1 mouse cellular context compared by ENCODE assay signal in the genomic region with DNA sequence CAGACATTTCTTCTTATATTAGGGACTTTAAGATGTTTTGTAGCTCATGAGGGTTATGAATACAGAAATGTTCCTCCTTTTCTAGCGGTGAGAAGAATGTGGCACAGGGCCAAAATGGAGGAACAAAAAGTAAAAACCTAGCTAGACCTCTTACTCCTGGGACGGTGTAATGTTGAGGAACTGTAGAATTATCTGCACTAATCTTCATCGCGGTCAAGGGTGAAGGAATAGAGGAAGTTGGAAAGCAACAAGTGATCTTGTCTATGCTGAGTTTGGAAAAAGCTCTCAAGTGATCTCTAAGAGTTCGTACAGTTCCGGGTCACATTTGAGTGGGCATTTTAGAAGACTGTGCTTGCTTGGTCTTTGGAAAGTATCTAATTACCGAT.
A peak's percentile ranks its signal among the peaks of the same experiment; 100 is the strongest.
TF ChIP-seq lines count a peak whose summit lies in the region.

No protein-coding gene starts in this region.

TF ChIP-seq in MEL, 35 proteins besides CTCF, POLR2A, EP300 and RAD21 (continued from another document):
- TF ChIP-seq ETS1 (IDR thresholded peaks at IDR 0.05; ENCODE audit: low read depth, low read length), result peak; percentile 64
- TF ChIP-seq MAZ (IDR thresholded peaks at IDR 0.05; ENCODE audit: low read depth, low read length), result no peak
- no peak for TF ChIP-seq MYC (IDR thresholded peaks at IDR 0.05; ENCODE audit: low read depth, low read length)
- TF ChIP-seq RCOR1 (IDR thresholded peaks at IDR 0.05; ENCODE audit: low read depth, low read length), result peak; percentile 56
- no peak for TF ChIP-seq UBTF (IDR thresholded peaks at IDR 0.05; ENCODE audit: borderline replicate concordance, insufficient read depth, low read depth, low read length)
- no peak for TF ChIP-seq HCFC1 (IDR thresholded peaks at IDR 0.05; ENCODE audit: low read depth, low read length)
- no peak for TF ChIP-seq CHD2 (IDR thresholded peaks at IDR 0.05; ENCODE audit: low read length)
